Mouse (Mus musculus): Measurements from ENCODE around the gene Adcy6. TPM values are rescaled to one million over a fixed set of nuclear protein-coding genes. Genes with fewer than 3 reads are reported as not detected.

The Adcy6 gene
- total and polyA plus RNA-seq, 3 experiments = 0.06 to 1.5 TPM; not detected in 1

GRCm38 (mm10) chr15:98628589-98629254 lies 18.8 kb upstream of the Adcy6 start:
- H3K79me2 ChIP-seq (replicated peaks; ENCODE audit: control insufficient read depth, extremely low read depth, insufficient read depth, poor library complexity, severe bottlenecking) = no peaks in the 10 kb centered on the region; the same call in 1 of the 2 replicates
- H3K27me3 ChIP-seq (replicated peaks) = peaks cover 95% of the 10 kb centered on the region
- in situ Hi-C loops (cut with MboI; ENCODE audit: low pct_ligation_motif_present, low pct_unique_long_range_greater_than_20kb, low sequenced_read_pairs) = no loop called here
- H3K4me1 ChIP-seq (ENCODE audit: control insufficient read depth in 1 of 2, insufficient read depth in 2 of 2) = peaks cover 12 to 33% of the 10 kb centered on the region in 2 experiments
- peaks cover 9% of the 10 kb centered on the region for H3K9me3 ChIP-seq (replicated peaks; ENCODE audit: low read length)
- H3K27ac ChIP-seq (ENCODE audit: insufficient read depth, low read depth) = no peak overlapping the region
- no peak overlapping the region for H3K4me2 ChIP-seq (ENCODE audit: insufficient read depth, low read depth, poor library complexity, severe bottlenecking)
- DNase-seq (ENCODE audit: extremely low read depth) = no peak
- no peak overlapping the region for H3K9ac ChIP-seq (ENCODE audit: insufficient read depth, low read depth)
- H3K4me3 ChIP-seq (replicated peaks in 1 of 3; ENCODE audit: low read depth in 2 of 3, low read length in 2 of 3, poor library complexity in 1 of 3) = no peak overlapping the region
- no peaks in the 10 kb centered on the region for H3K36me3 ChIP-seq (replicated peaks in 1 of 2; ENCODE audit: control insufficient read depth in 1 of 2, insufficient read depth in 1 of 2, low read length in 1 of 2)
- TF ChIP-seq NRF1 (IDR thresholded peaks at IDR 0.05; ENCODE audit: low read depth, low read length) (no peak), PAX5 (IDR thresholded peaks at IDR 0.05; ENCODE audit: low read length) (no peak), ZC3H11A (IDR thresholded peaks at IDR 0.05; ENCODE audit: low read depth, low read length) (no peak), ETS1 (conservative IDR thresholded peaks at IDR 0.05; ENCODE audit: low read depth, low read length) (no peak), SIN3A (IDR thresholded peaks at IDR 0.05; ENCODE audit: low read length) (no peak), UBTF (IDR thresholded peaks at IDR 0.05; ENCODE audit: low read depth, low read length) (no peak), JUND (conservative IDR thresholded peaks at IDR 0.05; ENCODE audit: low read depth, low read length) (no peak), POLR2A (IDR thresholded peaks at IDR 0.05; ENCODE audit: low read depth, low read length) (no peak)
- dilution Hi-C loops (cut with MboI; ENCODE audit: extremely low pct_ligation_motif_present, extremely low pct_unique_long_range_greater_than_20kb, low sequenced_read_pairs) = no loop called here

- Histone ChIP-seq H3K79me2 (replicated peaks; ENCODE audit: control insufficient read depth, extremely low read depth, insufficient read depth, poor library complexity, severe bottlenecking) (no peaks in the 10 kb centered on the region; the same call in 1 of the 2 replicates), H3K9ac (ENCODE audit: insufficient read depth, low read depth) (no peak overlapping the region), H3K27me3 (replicated peaks) (peaks cover 92% of the 10 kb centered on the region), H3K4me2 (ENCODE audit: insufficient read depth, low read depth, poor library complexity, severe bottlenecking) (no peak overlapping the region), H3K9me3 (replicated peaks; ENCODE audit: low read length) (peaks cover 9% of the 10 kb centered on the region), H3K36me3 (replicated peaks in 1 of 2; ENCODE audit: control insufficient read depth in 1 of 2, insufficient read depth in 1 of 2, low read length in 1 of 2) (no peaks in the 10 kb centered on the region), H3K4me1 (ENCODE audit: control insufficient read depth in 1 of 2, insufficient read depth in 2 of 2) (peaks cover 6 to 12% of the 10 kb centered on the region in 2 experiments), H3K27ac (ENCODE audit: insufficient read depth, low read depth) (no peak overlapping the region), H3K4me3 (replicated peaks in 1 of 3; ENCODE audit: low read depth in 2 of 3, low read length in 2 of 3, poor library complexity in 1 of 3) (no peak overlapping the region)
- in situ Hi-C loops (cut with MboI; ENCODE audit: low pct_ligation_motif_present, low pct_unique_long_range_greater_than_20kb, low sequenced_read_pairs) (no loop called here), dilution Hi-C loops (cut with MboI; ENCODE audit: extremely low pct_ligation_motif_present, extremely low pct_unique_long_range_greater_than_20kb, low sequenced_read_pairs) (no loop called here)
- no peak for DNase-seq (ENCODE audit: extremely low read depth)
- TF ChIP-seq CTCF (conservative IDR thresholded peaks at IDR 0.05 in 1 of 2, IDR thresholded peaks at IDR 0.05 in 1 of 2; ENCODE audit: low read depth in 2 of 2, low read length in 2 of 2) (peak in 1 of 2 experiments; percentile 20; a peak in 2 of 4 replicates), MAX (IDR thresholded peaks at IDR 0.05; ENCODE audit: low read length) (no peak)
These were observed 16.8 kb upstream of the Adcy6 start for GRCm38 (mm10) chr15:98626487-98627212.

- H3K36me3 ChIP-seq (replicated peaks in 1 of 2; ENCODE audit: control insufficient read depth in 1 of 2, insufficient read depth in 1 of 2, low read length in 1 of 2) = no peaks in the 10 kb centered on the region
- no peak overlapping the region for H3K9ac ChIP-seq (ENCODE audit: insufficient read depth, low read depth)
- no peak overlapping the region for H3K4me2 ChIP-seq (ENCODE audit: insufficient read depth, low read depth, poor library complexity, severe bottlenecking)
- peaks cover 92% of the 10 kb centered on the region for H3K27me3 ChIP-seq (replicated peaks)
- H3K9me3 ChIP-seq (replicated peaks; ENCODE audit: low read length) = peaks cover 9% of the 10 kb centered on the region
- no peak overlapping the region for H3K27ac ChIP-seq (ENCODE audit: insufficient read depth, low read depth)
- peaks cover 4 to 7% of the 10 kb centered on the region in 2 experiments for H3K4me1 ChIP-seq (ENCODE audit: control insufficient read depth in 1 of 2, insufficient read depth in 2 of 2)
- in situ Hi-C loops (cut with MboI; ENCODE audit: low pct_ligation_motif_present, low pct_unique_long_range_greater_than_20kb, low sequenced_read_pairs) (no loop called here), dilution Hi-C loops (cut with MboI; ENCODE audit: extremely low pct_ligation_motif_present, extremely low pct_unique_long_range_greater_than_20kb, low sequenced_read_pairs) (no loop called here)
- DNase-seq (ENCODE audit: extremely low read depth) = no peak
- H3K4me3 ChIP-seq (replicated peaks in 1 of 3; ENCODE audit: low read depth in 2 of 3, low read length in 2 of 3, poor library complexity in 1 of 3) = no peak overlapping the region
- H3K79me2 ChIP-seq (replicated peaks; ENCODE audit: control insufficient read depth, extremely low read depth, insufficient read depth, poor library complexity, severe bottlenecking) = no peaks in the 10 kb centered on the region; the same call in 1 of the 2 replicates
- TF ChIP-seq MAX (IDR thresholded peaks at IDR 0.05; ENCODE audit: low read length) = no peak
- no peak for TF ChIP-seq E2F4 (IDR thresholded peaks at IDR 0.05; ENCODE audit: insufficient replicate concordance, low read depth, low read length)
These were observed 16.2 kb upstream of the Adcy6 start for GRCm38 (mm10) chr15:98626078-98626477.

All from CH12.LX (cell line).